20 mouse cellular contexts compared by ENCODE assay signal in genomic region chr4:41556311-41556953, GRCm38 (mm10). TPM values are rescaled to one million over a fixed set of nuclear protein-coding genes. Genes with fewer than 3 reads are reported as not detected.
DNase-seq lines count a peak whose midpoint lies in the region; ATAC-seq and TF ChIP-seq lines count a peak whose summit lies in the region.
"Had no signal": no experiment of that assay in that cellular context is flagged by ENCODE, and none has a peak within 500 bp of the region (broad histone marks: within the 10 kb centered on the region; RNA-seq: fewer than 3 reads in every experiment).

No protein-coding gene starts in this region.

- ATAC-seq in neural tube, embryonic 14.5 days (ENCODE audit: low read depth) = peak; percentile 42; the same call in 1 of the 2 replicates
- ATAC-seq in neural tube, embryonic 15.5 days (ENCODE audit: low FRiP score) = no peak
- peak; percentile 36; the same call in 1 of the 2 replicates for ATAC-seq in midbrain, postnatal 0 days (ENCODE audit: low FRiP score)
- ATAC-seq: activated CD4-positive, CD25-positive, alpha-beta regulatory T cell, adult 4 months; intestine, embryonic 16.5 days had no signal

- no peaks in the 10 kb centered on the region for H3K9me3 ChIP-seq in neural tube, embryonic 14.5 days (ENCODE audit: control insufficient read depth, low read length)
- no peaks in the 10 kb centered on the region for H3K9me3 ChIP-seq in neural tube, embryonic 15.5 days (replicated peaks)
- H3K9me3 ChIP-seq in midbrain, postnatal 0 days (ENCODE audit: low read length) = no peaks in the 10 kb centered on the region
- H3K9me3 ChIP-seq: liver, embryonic 13.5 days had no signal

- WGBS in kidney, adult 2 months = 47% methylated on average over 5 of the region's 5 CpGs
- WGBS in neural tube, embryonic 14.5 days = 41% methylated on average over 5 of the region's 5 CpGs
- WGBS in neural tube, embryonic 15.5 days = 46% methylated on average over 5 of the region's 5 CpGs
- 49% methylated on average over 5 of the region's 5 CpGs for WGBS in midbrain, postnatal 0 days

- H3K9ac ChIP-seq in neural tube, embryonic 14.5 days (replicated peaks; ENCODE audit: low read depth, low read length) = no peak overlapping the region
- no peak overlapping the region for H3K9ac ChIP-seq in neural tube, embryonic 15.5 days (replicated peaks)
- H3K9ac ChIP-seq in midbrain, postnatal 0 days (replicated peaks; ENCODE audit: low read length, poor library complexity, severe bottlenecking) = no peak overlapping the region
- H3K9ac ChIP-seq: liver, embryonic 13.5 days had no signal

- no peaks in the 10 kb centered on the region for H3K36me3 ChIP-seq in kidney, adult 2 months (ENCODE audit: control insufficient read depth, insufficient read depth, low read length)
- no peaks in the 10 kb centered on the region for H3K36me3 ChIP-seq in neural tube, embryonic 14.5 days (ENCODE audit: control insufficient read depth, insufficient read depth, low read length)
- no peaks in the 10 kb centered on the region for H3K36me3 ChIP-seq in neural tube, embryonic 15.5 days
- no peaks in the 10 kb centered on the region; the same call in 1 of the 2 replicates for H3K36me3 ChIP-seq in midbrain, postnatal 0 days (ENCODE audit: insufficient read depth, low read length)
- H3K36me3 ChIP-seq: liver, embryonic 13.5 days had no signal

- H3K27ac ChIP-seq in kidney, adult 2 months (ENCODE audit: insufficient read depth, low read depth, low read length) = peak overlapping the region; percentile 15
- H3K27ac ChIP-seq in neural tube, embryonic 14.5 days (ENCODE audit: low read depth, low read length) = no peak overlapping the region
- H3K27ac ChIP-seq in neural tube, embryonic 15.5 days (replicated peaks) = no peak overlapping the region
- peak overlapping the region; percentile 26; the same call in 1 of the 2 replicates for H3K27ac ChIP-seq in midbrain, postnatal 0 days (ENCODE audit: low read depth, low read length)
- H3K27ac ChIP-seq: liver, embryonic 13.5 days had no signal

- no peak overlapping the region for H3K4me3 ChIP-seq in kidney, adult 2 months (ENCODE audit: insufficient read depth, low read depth, low read length)
- H3K4me3 ChIP-seq in neural tube, embryonic 14.5 days (ENCODE audit: low read depth, low read length) = no peak overlapping the region
- no peak overlapping the region for H3K4me3 ChIP-seq in neural tube, embryonic 15.5 days (replicated peaks)
- H3K4me3 ChIP-seq in midbrain, postnatal 0 days (ENCODE audit: low read depth, low read length) = no peak overlapping the region
- H3K4me3 ChIP-seq: erythroblast, embryonic 14.5 days; liver, embryonic 13.5 days had no signal

- H3K4me2 ChIP-seq in neural tube, embryonic 14.5 days (ENCODE audit: low read depth, low read length) = no peak overlapping the region
- no peak overlapping the region for H3K4me2 ChIP-seq in neural tube, embryonic 15.5 days
- peak overlapping the region; percentile 18; the same call in 1 of the 2 replicates for H3K4me2 ChIP-seq in midbrain, postnatal 0 days (ENCODE audit: low read depth, low read length, poor library complexity, severe bottlenecking)
- H3K4me2 ChIP-seq: liver, embryonic 13.5 days had no signal

- TF ChIP-seq CTCF in kidney, adult 2 months (conservative IDR thresholded peaks at IDR 0.05; ENCODE audit: insufficient read depth, insufficient read length, low read depth, low read length) = no peak
- TF ChIP-seq CTCF in midbrain, postnatal 0 days (IDR thresholded peaks at IDR 0.05) = no peak

- peak; percentile 58 for DNase-seq in gastrocnemius, adult 18-20 months (ENCODE audit: low spot score)
- no peak for DNase-seq in gastrocnemius, postnatal 4 days (ENCODE audit: low spot score in 2 of 2)
- DNase-seq in kidney, adult 2 months = no peak
- DNase-seq in kidney, postnatal 10 days = no peak
- DNase-seq in midbrain, postnatal 0 days (ENCODE audit: low spot score) = no peak
- DNase-seq in right cerebral cortex, postnatal 4 days = no peak
- DNase-seq: adrenal gland, postnatal 25 days; cerebellum, adult 9-11 months; heart, postnatal 10 days; kidney, postnatal 14 days; layer of hippocampus, adult 9-11 months; liver, embryonic 13.5 days; lung, postnatal 4 days; right cerebral cortex, postnatal 25 days; thymus, adult 18-20 months had no signal

- H3K4me1 ChIP-seq in kidney, adult 2 months (ENCODE audit: control insufficient read depth, insufficient read depth, low read length) = peaks cover 8% of the 10 kb centered on the region
- H3K4me1 ChIP-seq in neural tube, embryonic 14.5 days (ENCODE audit: control insufficient read depth, insufficient read depth, low read length) = peaks cover 10% of the 10 kb centered on the region; the same call in 1 of the 2 replicates
- peaks cover 29% of the 10 kb centered on the region for H3K4me1 ChIP-seq in neural tube, embryonic 15.5 days
- peaks cover 9% of the 10 kb centered on the region for H3K4me1 ChIP-seq in midbrain, postnatal 0 days (ENCODE audit: insufficient read depth, low read length)

- H3K27me3 ChIP-seq in kidney, adult 2 months (replicated peaks; ENCODE audit: control insufficient read depth, insufficient read depth, low read length) = no peaks in the 10 kb centered on the region
- H3K27me3 ChIP-seq in neural tube, embryonic 14.5 days (ENCODE audit: control insufficient read depth, insufficient read depth, low read length) = no peaks in the 10 kb centered on the region
- H3K27me3 ChIP-seq in neural tube, embryonic 15.5 days (replicated peaks) = no peaks in the 10 kb centered on the region
- H3K27me3 ChIP-seq in midbrain, postnatal 0 days (ENCODE audit: insufficient read depth, low read length) = no peaks in the 10 kb centered on the region
- H3K27me3 ChIP-seq: liver, embryonic 13.5 days had no signal

- TF ChIP-seq POLR2A in kidney, adult 2 months (IDR thresholded peaks at IDR 0.05; ENCODE audit: low read depth, low read length) = no peak

RNA-seq across cellular contexts. Expression of gene Fam219a, which starts 12.9 kb away (rescaled TPM):
- 10 to 100 TPM; 21.5 to 21.9 TPM for total RNA-seq in gastrocnemius, adult 18-20 months (2021)
- 10 to 100 TPM; 20.1 to 24.4 TPM for total RNA-seq in gastrocnemius, postnatal 4 days (2021)
- 16.4 and 18.4 TPM in 2 replicates for polyA plus RNA-seq in kidney, adult 2 months (2012; rRNA removed)
- polyA plus RNA-seq in neural tube, embryonic 14.5 days (2014; fragmentation: Nextera tagmentation; extraction: Ambion mirVana) = 18.8 and 23.5 TPM in 2 replicates
- 15.2 and 17.9 TPM in 2 replicates for polyA plus RNA-seq in neural tube, embryonic 15.5 days (2015; fragmentation: Nextera tagmentation; extraction: Ambion mirVana)
- 125 and 130 TPM in 2 replicates for total RNA-seq in midbrain, postnatal 0 days (2014; rRNA removed)
- 20.5 and 24.1 TPM in 2 replicates for polyA plus RNA-seq in midbrain, postnatal 0 days (2015; fragmentation: Nextera tagmentation; extraction: Ambion mirVana)

RNA-seq across cellular contexts. Expression of gene Dnaic1, which starts 13.1 kb away (rescaled TPM):
- total RNA-seq in gastrocnemius, adult 18-20 months (2021) = under 1 TPM; 0.55 to 0.73 TPM
- 1 to 10 TPM; 4.9 to 5.8 TPM for total RNA-seq in gastrocnemius, postnatal 4 days (2021)
- 0.83 and 0.92 TPM in 2 replicates for polyA plus RNA-seq in kidney, adult 2 months (2012; rRNA removed)
- polyA plus RNA-seq in neural tube, embryonic 14.5 days (2014; fragmentation: Nextera tagmentation; extraction: Ambion mirVana) = 1.7 and 1.9 TPM in 2 replicates
- 2.1 and 2.5 TPM in 2 replicates for polyA plus RNA-seq in neural tube, embryonic 15.5 days (2015; fragmentation: Nextera tagmentation; extraction: Ambion mirVana)
- 1.7 and 6.1 TPM in 2 replicates for total RNA-seq in midbrain, postnatal 0 days (2014; rRNA removed)
- polyA plus RNA-seq in midbrain, postnatal 0 days (2015; fragmentation: Nextera tagmentation; extraction: Ambion mirVana) = 3.2 and 3.8 TPM in 2 replicates
- polyA plus RNA-seq: activated CD4-positive, CD25-positive, alpha-beta regulatory T cell, adult 4 months; erythroblast, embryonic 14.5 days had no signal

RNA-seq across cellular contexts. Expression of gene 1110017D15Rik, which starts 39.3 kb away (rescaled TPM):
- not detected for total RNA-seq in gastrocnemius, adult 18-20 months (2021)
- under 1 TPM; 0.42 to 0.54 TPM for total RNA-seq in gastrocnemius, postnatal 4 days (2021)
- polyA plus RNA-seq in kidney, adult 2 months (2012; rRNA removed) = 0.11 and 0.42 TPM in 2 replicates
- 5.3 and 13.7 TPM in 2 replicates for polyA plus RNA-seq in neural tube, embryonic 14.5 days (2014; fragmentation: Nextera tagmentation; extraction: Ambion mirVana)
- polyA plus RNA-seq in neural tube, embryonic 15.5 days (2015; fragmentation: Nextera tagmentation; extraction: Ambion mirVana) = 8.6 and 10.1 TPM in 2 replicates
- total RNA-seq in midbrain, postnatal 0 days (2014; rRNA removed) = 10.9 and 11.8 TPM in 2 replicates
- 18.1 and 20.7 TPM in 2 replicates for polyA plus RNA-seq in midbrain, postnatal 0 days (2015; fragmentation: Nextera tagmentation; extraction: Ambion mirVana)
- polyA plus RNA-seq: activated CD4-positive, CD25-positive, alpha-beta regulatory T cell, adult 4 months; erythroblast, embryonic 14.5 days; liver, embryonic 13.5 days had no signal

RNA-seq across cellular contexts. Expression of gene AI464131, which starts 53.6 kb away (rescaled TPM):
- 10 to 100 TPM; 57.2 to 76.3 TPM for total RNA-seq in gastrocnemius, adult 18-20 months (2021)
- 10 to 100 TPM; 78.4 to 90.4 TPM for total RNA-seq in gastrocnemius, postnatal 4 days (2021)
- polyA plus RNA-seq in kidney, adult 2 months (2012; rRNA removed) = 23.1 and 26.8 TPM in 2 replicates
- polyA plus RNA-seq in neural tube, embryonic 14.5 days (2014; fragmentation: Nextera tagmentation; extraction: Ambion mirVana) = 8.0 and 8.6 TPM in 2 replicates
- 7.8 and 8.3 TPM in 2 replicates for polyA plus RNA-seq in neural tube, embryonic 15.5 days (2015; fragmentation: Nextera tagmentation; extraction: Ambion mirVana)
- 40.5 and 46.0 TPM in 2 replicates for total RNA-seq in midbrain, postnatal 0 days (2014; rRNA removed)
- polyA plus RNA-seq in midbrain, postnatal 0 days (2015; fragmentation: Nextera tagmentation; extraction: Ambion mirVana) = 15.7 and 18.1 TPM in 2 replicates
- polyA plus RNA-seq: activated CD4-positive, CD25-positive, alpha-beta regulatory T cell, adult 4 months; erythroblast, embryonic 14.5 days had no signal

Comparison
In these comparisons a context has a peak if more than half of its experiments do, and no peak if none do; other contexts are left out.
1. H3K27ac ChIP-seq: peak in kidney, adult 2 months (single experiment) and midbrain, postnatal 0 days (single experiment); none in neural tube, embryonic 14.5 days (single experiment) and neural tube, embryonic 15.5 days (single experiment).